Mouse (Mus musculus): ENCODE results near the gene Ogdh.

DNA sequence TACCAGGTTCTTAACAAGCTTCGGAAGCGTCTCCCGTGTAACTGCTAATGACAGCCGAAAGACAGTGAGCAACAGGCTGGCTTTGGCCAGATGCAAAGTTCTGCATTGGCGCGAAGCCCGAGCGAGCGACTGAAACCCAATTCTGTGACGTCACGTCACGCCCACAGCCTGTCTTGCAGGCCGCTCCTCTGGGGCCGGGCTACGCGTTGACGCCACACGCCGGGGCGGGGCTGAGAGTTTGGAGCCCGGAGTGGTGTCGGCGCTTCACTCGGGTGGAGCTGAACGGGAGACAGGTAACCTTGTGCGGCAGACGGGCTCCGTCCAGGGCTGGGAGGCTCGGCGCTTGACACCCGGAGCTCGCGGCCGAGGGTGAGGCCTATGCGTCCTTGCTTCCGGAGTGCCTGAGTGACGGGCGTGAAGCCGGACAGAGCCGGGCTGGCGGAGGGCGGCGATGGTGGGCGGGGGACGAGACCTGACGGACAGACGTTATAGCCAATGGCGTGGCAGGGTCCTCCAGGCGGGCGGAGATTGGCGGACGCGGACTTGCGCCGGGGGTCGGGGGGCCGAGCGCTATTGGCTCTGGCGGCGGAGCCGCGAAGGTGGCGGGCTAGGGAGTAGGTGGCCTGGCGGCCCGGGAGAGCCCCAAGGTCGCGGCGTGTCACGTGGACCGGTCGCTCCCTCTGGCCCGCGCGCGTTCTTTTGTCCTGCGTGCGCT lies at the start of gene Ogdh:
- no peak for TF ChIP-seq CTCF (IDR thresholded peaks at IDR 0.05; ENCODE audit: borderline replicate concordance, extremely low read depth, insufficient read depth, insufficient read length)
- peak; percentile 72 for TF ChIP-seq POLR2A (IDR thresholded peaks at IDR 0.05; ENCODE audit: borderline replicate concordance, extremely low read depth, insufficient read depth, insufficient read length, poor library complexity, severe bottlenecking)

All from brain, embryonic 14.5 days (tissue).